Mouse (Mus musculus) heart, postnatal 25 days (tissue): Measurements from ENCODE around the gene Gm10188. TPM values are rescaled to one million over a fixed set of nuclear protein-coding genes. Genes with fewer than 3 reads are reported as not detected.

ENCODE experiments used
- DNase-seq: peaks from one replicate; pipeline ENCODE4 v3.0.0; 2022; ENCODE audit warnings: low spot score
- intact Hi-C: fragments of 180-260 bp; cut with DNase I; formaldehyde crosslinking; loops from one replicate; pipeline ENCODE4 v1.15.1; 2025
- total RNA-seq, 2 experiments: library from RNA; stranded (reverse); gene quantifications; 2 replicates each; pipeline ENCODE4 v1.2.3; 2021

Gene Gm10188
- total RNA-seq, 2 experiments from 2014 or later = not detected

GRCm38 (mm10) chr1:132231470-132232274, 2.1 kb upstream of the Gm10188 start:
- DNase-seq = no peak
- intact Hi-C loops = loop anchor here (10.0 kb wide), 2 partner anchors 123 to 247 kb away; no protein-coding TSS in a partner anchor

DNA sequence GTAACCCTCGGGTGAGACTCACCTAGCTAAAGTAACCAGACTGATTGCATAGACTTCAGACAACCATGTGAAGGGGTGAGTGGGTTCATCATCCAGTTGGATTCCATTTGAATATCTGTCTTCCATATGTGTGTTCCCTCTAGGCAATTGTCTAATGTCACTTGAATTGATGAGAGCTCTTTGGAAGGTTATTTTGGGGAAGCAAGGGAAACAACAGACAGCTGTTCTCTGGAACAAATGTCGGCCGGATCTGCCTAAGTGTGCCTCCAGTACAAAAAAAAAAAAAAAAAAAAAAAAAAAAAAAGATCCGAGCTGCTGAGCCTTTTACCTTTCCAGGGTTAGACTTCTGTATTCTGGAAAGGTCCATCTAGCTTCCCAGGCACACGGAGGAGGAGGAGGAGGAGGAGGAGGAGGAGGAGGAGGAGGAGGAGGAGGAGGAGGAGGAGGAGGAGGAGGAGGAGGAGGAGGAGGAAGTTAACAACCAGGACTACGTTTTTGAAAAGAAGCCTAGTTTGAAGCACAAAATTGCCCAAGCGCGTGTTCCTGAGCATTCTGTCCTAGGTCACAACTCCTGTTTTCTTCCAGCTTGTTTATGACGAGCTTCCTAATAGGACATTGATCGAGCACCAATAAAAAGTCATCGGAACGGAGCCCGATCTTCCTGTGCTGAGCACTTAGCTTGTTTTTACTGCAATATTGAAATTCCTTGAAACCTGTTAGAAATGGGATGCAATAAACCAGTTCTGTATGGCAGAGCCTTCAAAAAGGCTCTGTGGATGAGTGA, 3.1 kb downstream of the Gm10188 start:
- intact Hi-C loops = no loop called here
- no peak for DNase-seq

DNA sequence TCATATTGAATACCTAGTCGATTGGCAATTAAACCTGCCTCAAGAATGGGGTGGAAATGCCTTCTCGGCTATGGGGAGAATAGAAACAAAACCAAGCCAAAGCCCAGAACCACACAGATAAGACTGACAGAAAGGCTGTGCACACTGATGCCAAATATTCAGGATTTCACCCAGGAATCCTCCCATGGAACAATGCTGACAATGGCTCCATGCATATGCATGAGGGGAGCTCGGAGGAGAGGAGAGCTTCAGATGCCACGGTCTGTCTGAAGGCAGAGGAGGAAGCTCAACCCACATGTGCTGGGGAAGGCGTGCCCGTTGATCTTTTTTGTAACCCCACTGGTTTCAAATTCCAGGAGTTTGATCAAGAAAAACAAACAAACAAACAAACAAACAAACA, 7.4 kb downstream of the Gm10188 start:
- intact Hi-C loops = no loop called here

GRCm38 (mm10) chr1:132221627-132222026, 7.9 kb downstream of the Gm10188 start:
- DNase-seq = no peak
- intact Hi-C loops = no loop called here

More for the DNA sequence above, 7.4 kb downstream of the Gm10188 start:
- no peak for DNase-seq

DNA sequence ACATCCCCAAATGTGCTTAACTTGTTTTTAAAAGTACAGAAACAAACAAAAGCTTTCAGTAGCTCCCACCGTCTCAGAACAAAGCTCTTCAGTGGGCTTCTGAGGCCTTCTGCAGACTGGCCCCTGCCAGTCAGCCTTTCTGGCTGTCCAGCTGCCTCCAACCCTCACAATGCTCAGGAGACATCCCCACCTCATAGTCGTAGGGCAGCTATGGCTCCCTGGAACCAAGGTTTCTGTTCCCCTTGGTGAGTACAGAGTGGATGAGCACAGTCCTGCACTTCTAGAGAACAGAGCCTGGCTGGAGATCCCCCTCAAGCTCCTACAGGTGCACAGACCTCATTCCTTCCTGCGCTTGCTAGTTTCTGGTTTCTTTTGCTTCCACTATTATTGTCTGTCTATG, 13.3 kb downstream of the Gm10188 start:
- intact Hi-C loops = no loop called here
- no peak for DNase-seq

- intact Hi-C loops = no loop called here
- no peak for DNase-seq
Observed at GRCm38 (mm10) chr1:132213076-132213475, 16.5 kb downstream of the Gm10188 start.

DNA sequence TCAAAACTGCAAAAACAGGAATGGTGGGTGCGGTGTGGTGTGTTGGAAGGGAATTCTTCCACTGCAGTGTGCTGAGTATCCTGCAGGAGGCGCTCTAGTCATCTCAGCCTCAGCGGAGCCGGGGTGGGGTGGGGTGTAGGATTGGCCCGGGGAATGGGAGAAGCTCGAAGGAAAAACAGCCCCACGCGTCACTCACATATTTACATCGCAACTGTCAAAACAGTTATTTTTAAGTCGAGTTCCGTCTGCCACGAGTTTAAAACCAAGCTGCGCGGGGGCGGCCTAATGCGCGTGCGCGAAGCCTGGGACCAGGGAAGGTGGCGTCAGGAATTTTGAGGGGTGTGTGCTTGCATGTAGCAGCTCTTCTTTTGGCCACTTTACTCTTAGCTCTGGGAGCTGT, 17.3 kb downstream of the Gm10188 start:
- DNase-seq = no peak
- intact Hi-C loops = no loop called here

GRCm38 (mm10) chr1:132211672-132212071, 17.9 kb downstream of the Gm10188 start:
- intact Hi-C loops = loop anchor here (2.0 kb wide), 1 partner anchor 25 kb away; no protein-coding TSS in a partner anchor

GRCm38 (mm10) chr1:132210922-132211321, 18.6 kb downstream of the Gm10188 start:
- DNase-seq = no peak
- intact Hi-C loops = loop anchor here (2.0 kb wide), 1 partner anchor 26 kb away; no protein-coding TSS in a partner anchor

More at GRCm38 (mm10) chr1:132211672-132212071, 17.9 kb downstream of the Gm10188 start:
- DNase-seq = no peak

GRCm38 (mm10) chr1:132209400-132209799, 20.2 kb downstream of the Gm10188 start:
- intact Hi-C loops = no loop called here

GRCm38 (mm10) chr1:132208154-132208553, 21.4 kb downstream of the Gm10188 start:
- DNase-seq = no peak
- intact Hi-C loops = no loop called here

More at GRCm38 (mm10) chr1:132209400-132209799, 20.2 kb downstream of the Gm10188 start:
- DNase-seq = no peak

- intact Hi-C loops = no loop called here
- DNase-seq = no peak
Observed at GRCm38 (mm10) chr1:132206828-132207227, 22.7 kb downstream of the Gm10188 start.

GRCm38 (mm10) chr1:132205958-132206357, 23.6 kb downstream of the Gm10188 start:
- intact Hi-C loops = no loop called here
- no peak for DNase-seq

DNA sequence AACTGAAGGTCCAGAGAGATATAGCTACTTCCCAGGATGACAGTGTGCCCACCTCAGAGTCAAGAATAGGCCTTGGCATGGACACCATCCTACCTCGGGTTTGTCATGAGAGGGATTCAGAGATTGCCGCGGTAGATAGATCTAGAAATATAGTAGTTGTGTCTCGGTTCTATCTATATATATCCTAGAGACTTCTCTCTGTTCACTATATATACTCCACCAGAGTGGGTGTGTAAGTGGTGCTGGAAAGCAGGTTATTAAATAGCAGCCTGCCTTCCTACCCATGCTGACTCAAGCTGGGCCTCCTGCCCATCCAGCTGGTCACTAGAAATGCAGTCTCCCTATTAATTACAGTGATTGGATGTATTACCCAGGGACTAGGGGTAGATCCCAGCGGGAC, 26.8 kb downstream of the Gm10188 start:
- intact Hi-C loops = no loop called here
- DNase-seq = no peak

- DNase-seq = no peak
- intact Hi-C loops = no loop called here
Observed at GRCm38 (mm10) chr1:132201936-132202335, 27.6 kb downstream of the Gm10188 start.

DNA sequence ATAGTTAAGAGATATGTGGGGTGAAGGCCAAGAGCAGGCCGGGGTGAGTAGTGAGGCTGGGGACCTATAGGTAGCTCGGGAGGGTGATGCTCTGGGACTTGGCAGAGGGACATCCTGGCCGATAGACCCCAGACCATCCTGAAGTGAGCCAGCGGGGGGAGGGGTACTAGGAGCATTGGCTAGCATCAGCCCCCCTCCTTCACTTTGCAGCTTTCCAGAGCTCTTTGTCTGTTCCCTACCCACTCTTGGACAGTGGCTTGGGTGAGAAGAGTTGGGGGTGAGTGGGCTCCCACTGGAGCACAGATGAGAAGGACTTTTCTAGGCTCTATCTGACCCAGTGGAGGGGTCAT, 28.1 kb downstream of the Gm10188 start:
- DNase-seq = no peak
- intact Hi-C loops = no loop called here

DNA sequence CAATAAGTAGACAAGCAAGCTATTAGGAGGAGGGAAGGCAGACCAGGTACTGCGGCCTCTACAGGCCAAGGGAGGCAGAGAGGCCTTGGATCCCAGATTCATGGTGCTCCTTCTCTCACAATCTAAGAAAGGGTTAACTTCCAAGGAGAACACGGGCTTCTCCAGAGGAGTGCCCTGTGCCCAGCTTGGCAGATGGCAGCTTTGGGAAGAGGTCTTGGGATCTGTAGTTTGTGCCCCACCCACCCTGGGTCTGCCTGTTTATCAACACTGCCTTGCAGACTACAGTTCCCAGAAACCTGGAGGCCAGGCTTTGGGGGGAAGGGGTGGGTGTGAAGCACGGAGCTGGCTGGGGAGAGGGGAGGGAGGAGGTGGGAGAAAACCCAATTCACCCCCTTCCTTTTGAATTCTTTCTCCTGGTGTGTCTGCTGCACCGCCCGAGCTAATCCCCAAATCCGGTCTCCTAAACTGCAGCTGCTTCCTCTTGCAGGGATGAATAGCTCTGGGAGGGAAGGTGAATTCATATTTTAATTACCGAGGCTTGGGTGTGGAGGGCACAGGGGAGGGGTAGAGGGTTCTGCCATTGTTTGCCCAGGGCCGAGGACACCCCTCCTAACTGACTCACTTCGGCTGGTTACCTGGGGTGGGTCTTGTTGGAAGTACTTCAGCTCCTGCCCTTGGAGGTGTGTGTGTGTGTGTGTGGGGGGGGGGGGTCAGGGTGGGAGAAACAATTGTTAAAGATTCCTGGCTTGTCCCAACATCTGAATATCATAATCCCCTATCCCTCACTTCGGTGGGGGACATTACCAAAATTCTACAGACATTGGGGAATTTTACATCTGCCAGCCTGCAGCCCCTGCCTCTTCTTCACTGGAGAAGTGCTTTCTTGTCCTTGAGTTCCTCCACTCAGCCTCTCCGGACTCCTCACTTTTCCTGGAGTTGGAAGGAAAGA, 28.7 kb downstream of the Gm10188 start:
- intact Hi-C loops = no loop called here

GRCm38 (mm10) chr1:132199934-132200333, 29.6 kb downstream of the Gm10188 start:
- intact Hi-C loops = no loop called here

More for the DNA sequence above, 28.7 kb downstream of the Gm10188 start:
- DNase-seq = no peak

GRCm38 (mm10) chr1:132199244-132199643, 30.3 kb downstream of the Gm10188 start:
- intact Hi-C loops = no loop called here
- DNase-seq = no peak

More at GRCm38 (mm10) chr1:132199934-132200333, 29.6 kb downstream of the Gm10188 start:
- DNase-seq = no peak
